Mouse (Mus musculus) intestine, embryonic 14.5 days (tissue): ENCODE results near the gene Impdh1. TPM values are rescaled to one million over a fixed set of nuclear protein-coding genes. Genes with fewer than 3 reads are reported as not detected.

Source experiments
- ATAC-seq: fragments of 200-750 bp; cut with Nextera tagmentation; replicated peaks from 2 replicates; pipeline ENCODE4 v1.8.0; 2017; ENCODE audit warnings: low read depth, moderate number of reproducible peaks, moderate TSS enrichment, moderate library complexity; ENCODE audit not compliant: low FRiP score, low TSS enrichment
- DNase-seq: peaks from one replicate; pipeline ENCODE4 v3.0.0-alpha.2; 2018; ENCODE audit warnings: low spot score
- H3K27ac ChIP-seq: fragments of 300-500 bp; sonication (generic); 2 replicates; pipeline ENCODE4 v1.5.1; 2014; ENCODE audit warnings: low read depth, mild to moderate bottlenecking, control low read depth
- H3K27me3 ChIP-seq: fragments of 300-500 bp; sonication (generic); replicated peaks from 2 replicates; pipeline ENCODE4 v1.6.1; 2014; ENCODE audit warnings: low read length, control low read depth; ENCODE audit not compliant: control insufficient read depth, insufficient read depth
- H3K36me3 ChIP-seq: fragments of 300-500 bp; sonication (generic); 2 replicates; pipeline ENCODE4 v1.6.1; 2014; ENCODE audit warnings: low read length, control low read depth; ENCODE audit not compliant: control insufficient read depth, insufficient read depth
- H3K4me1 ChIP-seq: fragments of 300-500 bp; sonication (generic); replicated peaks from 2 replicates; pipeline ENCODE4 v1.6.1; 2014; ENCODE audit warnings: low read length, control low read depth, mixed read lengths; ENCODE audit not compliant: control insufficient read depth, insufficient read depth
- H3K4me2 ChIP-seq: fragments of 300-500 bp; sonication (generic); 2 replicates; pipeline ENCODE4 v1.6.1; 2014; ENCODE audit warnings: low read length
- H3K4me3 ChIP-seq: fragments of 300-500 bp; sonication (generic); 2 replicates; pipeline ENCODE4 v1.5.1; 2014; ENCODE audit warnings: low read depth, low read length, control low read depth, mixed read lengths
- H3K9ac ChIP-seq: fragments of 300-500 bp; sonication (generic); 2 replicates; pipeline ENCODE4 v1.6.1; 2014; ENCODE audit warnings: mild to moderate bottlenecking, low read length
- H3K9me3 ChIP-seq: fragments of 300-500 bp; sonication (generic); 2 replicates; pipeline ENCODE4 v1.6.1; 2016; ENCODE audit warnings: low read length, control low read depth; ENCODE audit not compliant: control insufficient read depth
- WGBS: fragments of 180-500 bp; shearing (Covaris S2); extraction: QIAGEN DNeasy Blood & Tissue Kit; methylation state at CpG from one replicate; pipeline ENCODE4 v1.1.7; 2014; 5-methylcytosine and 5-hydroxymethylcytosine counted together
- polyA plus RNA-seq: library from polyadenylated mRNA; unstranded; fragments of >200 nt; fragmentation: Nextera tagmentation; extraction: Ambion mirVana; gene quantifications from 2 replicates; pipeline ENCODE4 v1.2.1, GENCODE M21; 2014

The Impdh1 gene
- polyA plus RNA-seq, 1 experiment from 2014 or later = 48.1 TPM

DNA sequence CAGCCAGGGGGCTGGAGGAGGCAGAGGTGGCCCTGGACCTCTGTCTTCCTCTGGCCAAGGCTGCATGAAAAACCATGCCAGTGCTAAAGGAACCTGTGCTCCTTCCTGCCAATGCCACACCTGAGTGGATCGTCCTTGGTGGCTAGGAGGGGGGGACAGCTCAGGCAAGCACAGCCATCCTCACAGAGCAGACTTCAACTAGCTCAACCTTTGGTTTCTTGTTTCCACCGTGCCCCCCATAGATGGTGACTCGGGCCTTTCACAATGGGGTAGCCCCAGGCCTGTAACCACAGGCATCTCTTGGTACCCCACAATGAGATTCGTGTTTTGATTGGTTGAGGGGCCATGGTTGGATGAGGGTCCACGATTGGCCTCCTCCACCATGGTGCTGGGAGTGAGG is 14.8 kb downstream of the Impdh1 start:
- no peaks in the 10 kb centered on the region for H3K4me1 ChIP-seq
- no peak overlapping the region for H3K9ac ChIP-seq
- 91% methylated on average over 5 of the region's 5 CpGs for WGBS
- H3K4me3 ChIP-seq = no peak overlapping the region
- ATAC-seq (no peak), DNase-seq (peak; percentile 20)
- H3K4me2 ChIP-seq = no peak overlapping the region
- 0 out of 2 replicates have a peak, but pooled peaks cover 13% of the 10 kb centered on the region for H3K27me3 ChIP-seq
- H3K27ac ChIP-seq = no peak overlapping the region
- no peaks in the 10 kb centered on the region for H3K9me3 ChIP-seq
- H3K36me3 ChIP-seq = peaks cover 33% of the 10 kb centered on the region

- Histone ChIP-seq H3K4me3 (no peak overlapping the region), H3K4me2 (no peak overlapping the region), H3K9ac (no peak overlapping the region), H3K36me3 (peaks cover 26% of the 10 kb centered on the region), H3K9me3 (no peaks in the 10 kb centered on the region), H3K4me1 (no peaks in the 10 kb centered on the region), H3K27me3 (0 out of 2 replicates have a peak, but pooled peaks cover 13% of the 10 kb centered on the region), H3K27ac (no peak overlapping the region)
- DNase-seq (peak; percentile 49), ATAC-seq (no peak)
- WGBS = 79% methylated on average over 3 of the region's 3 CpGs
These were observed 15.7 kb downstream of the Impdh1 start for GRCm38 (mm10) chr6:29200496-29200895.

DNA sequence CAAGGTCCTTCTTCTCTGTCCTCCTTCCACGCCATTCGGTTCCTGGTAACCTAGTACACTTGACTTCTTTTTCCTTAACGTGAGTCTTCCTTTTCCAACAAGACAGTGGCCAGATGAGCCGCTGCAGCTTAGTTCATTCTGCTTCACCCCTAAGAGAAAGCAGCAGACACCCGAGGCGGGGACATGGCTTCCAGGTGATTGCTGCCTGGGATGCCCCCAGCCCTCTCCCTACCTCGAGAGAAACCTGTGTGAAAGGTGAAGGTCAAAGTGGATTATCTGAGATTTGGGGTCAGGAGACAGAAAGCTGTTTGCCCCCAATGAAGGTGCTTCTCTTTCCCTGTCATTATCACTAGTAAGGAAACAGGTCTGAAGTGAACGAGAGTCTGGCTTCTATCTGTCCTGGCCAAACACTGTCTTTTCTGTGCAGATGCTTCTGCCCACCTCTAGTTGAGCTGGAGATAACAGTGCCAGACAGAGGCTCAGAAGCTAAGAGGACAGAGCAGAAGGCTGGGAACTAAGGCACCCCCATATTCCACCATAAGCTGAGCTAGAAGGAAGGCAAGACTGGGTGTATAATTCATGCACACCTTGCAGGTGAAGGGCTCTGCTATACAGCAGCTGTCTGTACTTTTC is 16.8 kb downstream of the Impdh1 start:
- DNase-seq (peak; percentile 46), ATAC-seq (peak; percentile 32; the same call in 1 of the 2 replicates)
- peak overlapping the region; percentile 63 for H3K4me2 ChIP-seq
- whole genome bisulfite sequencing = 35% methylated on average over 8 of the region's 8 CpGs
- H3K36me3 ChIP-seq = peaks cover 20% of the 10 kb centered on the region
- no peak overlapping the region for H3K27ac ChIP-seq
- peak overlapping the region; percentile 40; the same call in 1 of the 2 replicates for H3K4me3 ChIP-seq
- H3K9me3 ChIP-seq = no peaks in the 10 kb centered on the region
- no peaks in the 10 kb centered on the region for H3K4me1 ChIP-seq
- 0 out of 2 replicates have a peak, but pooled peaks cover 13% of the 10 kb centered on the region for H3K27me3 ChIP-seq
- H3K9ac ChIP-seq = peak overlapping the region; percentile 30

DNA sequence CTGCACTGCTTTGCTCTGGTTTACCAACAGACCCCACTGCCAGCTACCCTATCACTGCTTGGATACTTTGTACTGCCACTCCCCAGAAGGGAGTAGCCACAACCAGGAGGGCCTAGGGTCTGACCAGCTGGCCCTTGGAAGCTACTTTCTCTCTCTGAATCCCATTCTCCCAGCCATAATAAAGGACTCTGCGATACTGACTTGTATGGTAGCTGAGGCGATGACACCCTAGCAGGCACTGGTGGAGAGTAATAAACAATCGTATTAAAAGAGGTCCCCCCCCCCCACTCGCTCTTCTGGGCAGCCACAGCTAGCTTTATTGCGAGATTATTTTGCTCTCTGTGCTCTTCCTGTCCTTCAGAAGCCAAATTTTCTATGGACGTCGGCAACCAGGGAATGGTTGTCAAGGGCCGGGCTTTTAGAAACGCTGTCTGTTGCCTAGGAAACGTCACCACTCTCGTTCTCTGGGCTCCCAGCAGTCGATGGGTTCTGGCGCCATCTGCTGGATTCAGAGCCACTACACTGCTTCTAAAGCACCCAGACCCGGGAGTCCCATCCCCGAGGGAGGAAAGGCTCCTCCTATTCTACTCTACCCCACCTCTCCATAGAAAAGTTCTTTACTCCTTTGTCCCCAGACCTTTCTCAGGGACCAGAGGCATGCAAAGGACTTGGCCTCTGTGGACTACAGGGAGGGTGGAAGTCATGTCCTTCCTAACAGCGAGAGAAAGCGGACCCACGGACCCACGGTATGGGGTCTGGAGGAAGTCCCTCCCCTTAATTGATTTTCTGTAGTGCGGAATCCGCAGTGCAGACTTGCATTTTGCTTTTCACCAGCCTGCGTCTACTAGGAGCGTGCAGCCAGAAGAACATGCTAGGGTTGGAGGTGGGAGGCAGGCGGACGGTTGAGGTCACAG is 17.6 kb downstream of the Impdh1 start:
- Histone ChIP-seq H3K27me3 (0 out of 2 replicates have a peak, but pooled peaks cover 13% of the 10 kb centered on the region), H3K4me2 (peak overlapping the region; percentile 63), H3K4me1 (no peaks in the 10 kb centered on the region), H3K36me3 (peaks cover 12% of the 10 kb centered on the region; the same call in 1 of the 2 replicates), H3K9ac (peak overlapping the region; percentile 30), H3K27ac (no peak overlapping the region), H3K9me3 (no peaks in the 10 kb centered on the region), H3K4me3 (peak overlapping the region; percentile 40)
- WGBS = 13% methylated on average over 25 of the region's 25 CpGs
- ATAC-seq (peak; percentile 87), DNase-seq (peak; percentile 94)

DNA sequence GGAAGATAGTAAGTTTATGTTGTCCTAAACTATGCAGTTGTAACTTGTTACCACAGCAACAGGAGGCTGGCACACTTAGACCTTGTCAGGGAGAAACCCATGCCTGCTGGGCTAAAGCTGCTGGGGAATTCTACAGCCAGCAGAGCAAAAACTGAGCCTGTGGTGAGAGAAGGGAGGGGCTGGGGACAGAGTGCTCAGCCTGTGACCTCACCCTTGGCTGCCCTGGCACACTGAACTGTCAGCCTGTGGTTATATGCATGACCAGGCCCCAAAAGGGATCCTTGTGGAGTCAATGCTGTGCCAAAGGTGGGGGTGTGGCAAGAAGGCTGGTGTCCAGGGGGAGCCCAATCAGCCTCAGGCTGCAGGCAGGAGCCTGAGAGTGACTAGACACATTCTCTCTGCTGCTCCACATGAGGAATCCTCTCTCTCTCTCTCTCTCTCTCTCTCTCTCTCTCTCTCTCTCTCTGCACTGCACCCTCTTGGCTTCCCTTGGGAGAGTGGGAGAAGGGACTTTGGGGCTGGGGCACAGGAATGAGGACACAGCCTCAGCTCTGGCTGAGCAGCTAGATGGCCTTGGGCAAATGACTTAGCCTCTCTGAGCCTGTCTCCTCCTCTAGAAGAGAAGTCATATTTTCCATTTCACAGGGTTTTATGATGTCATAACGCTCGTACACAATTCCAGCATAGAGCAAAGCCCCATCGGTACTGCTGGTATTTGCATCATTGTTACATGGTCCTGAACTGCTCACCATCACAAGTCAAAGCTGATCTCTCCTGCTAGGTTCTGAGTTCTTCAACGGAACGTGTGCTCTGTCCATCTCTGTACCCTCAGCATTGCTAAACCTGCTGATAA is 20.1 kb downstream of the Impdh1 start:
- H3K27me3 ChIP-seq = 0 out of 2 replicates have a peak, but pooled peaks cover 13% of the 10 kb centered on the region
- no peaks in the 10 kb centered on the region for H3K9me3 ChIP-seq
- WGBS = 83% methylated on average over 5 of the region's 5 CpGs
- ATAC-seq (no peak), DNase-seq (peak; percentile 40)
- no peaks in the 10 kb centered on the region for H3K36me3 ChIP-seq
- no peak overlapping the region for H3K9ac ChIP-seq
- H3K4me1 ChIP-seq = no peaks in the 10 kb centered on the region
- no peak overlapping the region for H3K4me2 ChIP-seq
- H3K27ac ChIP-seq = no peak overlapping the region
- no peak overlapping the region for H3K4me3 ChIP-seq

DNA sequence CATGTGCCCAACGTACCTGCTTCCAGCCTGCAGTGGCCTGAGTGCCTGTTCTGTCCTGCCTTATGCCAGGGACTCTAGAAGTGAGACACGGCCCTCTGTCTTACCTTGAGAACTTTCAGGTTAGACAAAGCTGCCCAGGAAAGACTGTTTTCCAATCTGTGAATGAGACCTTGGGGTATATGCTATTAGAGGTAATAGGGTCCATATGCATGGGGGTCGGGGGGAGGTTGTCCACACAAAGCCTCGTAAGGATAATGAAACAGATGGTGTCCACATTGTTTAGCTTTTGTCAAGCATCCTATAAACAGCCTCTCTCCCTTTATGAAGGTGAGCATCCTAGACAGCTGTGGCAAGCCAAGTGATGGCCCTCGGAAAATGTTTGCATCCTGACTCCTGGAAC is 21.0 kb downstream of the Impdh1 start:
- Histone ChIP-seq H3K27ac (no peak overlapping the region), H3K4me3 (no peak overlapping the region), H3K9ac (no peak overlapping the region), H3K9me3 (no peaks in the 10 kb centered on the region), H3K4me2 (no peak overlapping the region), H3K36me3 (no peaks in the 10 kb centered on the region), H3K27me3 (0 out of 2 replicates have a peak, but pooled peaks cover 13% of the 10 kb centered on the region), H3K4me1 (no peaks in the 10 kb centered on the region)
- DNase-seq (peak; percentile 13), ATAC-seq (no peak)
- 80% methylated on average over 5 of the region's 5 CpGs for WGBS

GRCm38 (mm10) chr6:29193961-29194750 is 22.0 kb downstream of the Impdh1 start:
- 57% methylated on average over 15 of the region's 15 CpGs for WGBS
- H3K4me1 ChIP-seq = no peaks in the 10 kb centered on the region

More at GRCm38 (mm10) chr6:29193961-29194750, 22.0 kb downstream of the Impdh1 start:
- Histone ChIP-seq H3K4me2 (no peak overlapping the region), H3K9ac (no peak overlapping the region), H3K27ac (no peak overlapping the region), H3K36me3 (no peaks in the 10 kb centered on the region), H3K27me3 (0 out of 2 replicates have a peak, but pooled peaks cover 13% of the 10 kb centered on the region), H3K9me3 (no peaks in the 10 kb centered on the region), H3K4me3 (no peak overlapping the region)
- DNase-seq (peak; percentile 38), ATAC-seq (no peak)
